ENCODE assay signal across 23 mouse cellular contexts in genomic region chr9:10368971-10369370, GRCm38 (mm10).
DNase-seq lines count a peak whose midpoint lies in the region; ATAC-seq lines count a peak whose summit lies in the region.
"Had no signal": no experiment of that assay in that cellular context is flagged by ENCODE, and none has a peak within 500 bp of the region (broad histone marks: within the 10 kb centered on the region; RNA-seq: fewer than 3 reads in every experiment).

No protein-coding gene starts in this region.

- WGBS in kidney, embryonic 16.5 days: 37% methylated on average over 5 of the region's 5 CpGs
- WGBS in neural tube, embryonic 14.5 days: 48% methylated on average over 5 of the region's 5 CpGs

- ATAC-seq in kidney, embryonic 16.5 days (ENCODE audit: low FRiP score, low TSS enrichment): peak; percentile 49; the same call in 1 of the 2 replicates
- ATAC-seq in neural tube, embryonic 14.5 days (ENCODE audit: low read depth): peak; percentile 17; the same call in 1 of the 2 replicates
- ATAC-seq: forebrain, embryonic 14.5 days; forebrain, embryonic 16.5 days had no signal

- H3K27ac ChIP-seq in kidney, embryonic 16.5 days (ENCODE audit: low read length): no peak overlapping the region
- H3K27ac ChIP-seq in neural tube, embryonic 14.5 days (ENCODE audit: low read depth, low read length): no peak overlapping the region
- H3K27ac ChIP-seq: embryonic facial prominence, embryonic 13.5 days; embryonic facial prominence, embryonic 15.5 days; forebrain, embryonic 10.5 days; forebrain, embryonic 12.5 days had no signal

- no peak overlapping the region for H3K4me2 ChIP-seq in kidney, embryonic 16.5 days (replicated peaks; ENCODE audit: low read depth, low read length)
- H3K4me2 ChIP-seq in neural tube, embryonic 14.5 days (ENCODE audit: low read depth, low read length): no peak overlapping the region
- H3K4me2 ChIP-seq: embryonic facial prominence, embryonic 13.5 days; embryonic facial prominence, embryonic 15.5 days; forebrain, embryonic 12.5 days had no signal

- H3K36me3 ChIP-seq in kidney, embryonic 16.5 days (ENCODE audit: insufficient read depth, low read length): no peaks in the 10 kb centered on the region
- no peaks in the 10 kb centered on the region for H3K36me3 ChIP-seq in neural tube, embryonic 14.5 days (ENCODE audit: control insufficient read depth, insufficient read depth, low read length)
- H3K36me3 ChIP-seq: embryonic facial prominence, embryonic 13.5 days; embryonic facial prominence, embryonic 15.5 days; forebrain, embryonic 10.5 days; forebrain, embryonic 12.5 days had no signal

- peak; percentile 2 for DNase-seq in embryo, embryonic 11 days
- DNase-seq in embryo, embryonic 9.5 days (ENCODE audit: extremely low spot score): no peak
- no peak for DNase-seq in kidney, postnatal 14 days
- DNase-seq in neural tube, embryonic 10.5 days (ENCODE audit: extremely low spot score, low spot score): no peak
- DNase-seq in left cerebral cortex, postnatal 36 days (ENCODE audit: low spot score in 2 of 2): no peak
- DNase-seq: adrenal gland, adult 2 months; adrenal gland, postnatal 10 days; adrenal gland, postnatal 25 days; cerebellum, adult 11 months; cerebellum, adult 18-20 months; cerebellum, adult 8-10 months; cerebellum, adult 9-11 months; cerebellum, postnatal 14 days; cerebellum, postnatal 36 days had no signal

- intact Hi-C loops in left cerebral cortex, postnatal 36 days (cut with DNase I): no loop called here

- H3K27me3 ChIP-seq in kidney, embryonic 16.5 days (ENCODE audit: insufficient read depth, low read length): no peaks in the 10 kb centered on the region
- no peaks in the 10 kb centered on the region for H3K27me3 ChIP-seq in neural tube, embryonic 14.5 days (ENCODE audit: control insufficient read depth, insufficient read depth, low read length)
- H3K27me3 ChIP-seq: embryonic facial prominence, embryonic 13.5 days; embryonic facial prominence, embryonic 15.5 days; forebrain, embryonic 12.5 days had no signal

- H3K9me3 ChIP-seq in kidney, embryonic 16.5 days (ENCODE audit: low read length): no peaks in the 10 kb centered on the region
- no peaks in the 10 kb centered on the region for H3K9me3 ChIP-seq in neural tube, embryonic 14.5 days (ENCODE audit: control insufficient read depth, low read length)
- H3K9me3 ChIP-seq: embryonic facial prominence, embryonic 13.5 days; embryonic facial prominence, embryonic 15.5 days; forebrain, embryonic 10.5 days; forebrain, embryonic 12.5 days had no signal

- H3K9ac ChIP-seq in kidney, embryonic 16.5 days (replicated peaks; ENCODE audit: low read length): no peak overlapping the region
- H3K9ac ChIP-seq in neural tube, embryonic 14.5 days (replicated peaks; ENCODE audit: low read depth, low read length): no peak overlapping the region
- H3K9ac ChIP-seq: embryonic facial prominence, embryonic 13.5 days; embryonic facial prominence, embryonic 15.5 days; forebrain, embryonic 12.5 days had no signal

- 0 out of 2 replicates have a peak, but pooled peaks cover 4% of the 10 kb centered on the region for H3K4me1 ChIP-seq in kidney, embryonic 16.5 days (ENCODE audit: insufficient read depth, low read length)
- no peaks in the 10 kb centered on the region for H3K4me1 ChIP-seq in neural tube, embryonic 14.5 days (ENCODE audit: control insufficient read depth, insufficient read depth, low read length)
- H3K4me1 ChIP-seq: embryonic facial prominence, embryonic 13.5 days; embryonic facial prominence, embryonic 15.5 days; forebrain, embryonic 10.5 days; forebrain, embryonic 12.5 days had no signal

- H3K4me3 ChIP-seq in kidney, embryonic 16.5 days (ENCODE audit: low read length): no peak overlapping the region
- H3K4me3 ChIP-seq in neural tube, embryonic 14.5 days (ENCODE audit: low read depth, low read length): no peak overlapping the region
- H3K4me3 ChIP-seq: embryonic facial prominence, embryonic 13.5 days; embryonic facial prominence, embryonic 15.5 days; erythroblast, embryonic 14.5 days; forebrain, embryonic 10.5 days; forebrain, embryonic 12.5 days had no signal
